Mouse (Mus musculus) testis, adult 2 months (tissue): ENCODE results near the gene Hal. TPM values are rescaled to one million over a fixed set of nuclear protein-coding genes. Genes with fewer than 3 reads are reported as not detected.

Experiments
- H3K27ac ChIP-seq: fragments of 200-500 bp; 2 replicates; pipeline ENCODE4 v1.5.1; 2012; ENCODE audit warnings: low read depth, low read length; ENCODE audit not compliant: control insufficient read depth, insufficient read depth
- H3K27me3 ChIP-seq: fragments of 200-500 bp; 2 replicates; pipeline ENCODE4 v1.6.1; 2012; ENCODE audit warnings: mild to moderate bottlenecking, low read length, moderate library complexity; ENCODE audit not compliant: control insufficient read depth, insufficient read depth
- H3K36me3 ChIP-seq: fragments of 200-500 bp; 2 replicates; pipeline ENCODE4 v1.6.1; 2012; ENCODE audit warnings: mild to moderate bottlenecking, low read length; ENCODE audit not compliant: control insufficient read depth, insufficient read depth
- H3K4me1 ChIP-seq: fragments of 200-500 bp; 2 replicates; pipeline ENCODE4 v1.6.1; 2012; ENCODE audit warnings: low read length; ENCODE audit not compliant: control insufficient read depth, insufficient read depth
- H3K4me3 ChIP-seq: fragments of 200-500 bp; 2 replicates; pipeline ENCODE4 v1.5.1; 2012; ENCODE audit warnings: low read depth, mild to moderate bottlenecking, low read length, moderate library complexity, mixed read lengths; ENCODE audit not compliant: control insufficient read depth
- CTCF ChIP-seq: fragments of 200-500 bp; IDR thresholded peaks from 2 replicates; pipeline ENCODE4 v1.5.1; 2012; ENCODE audit warnings: low read depth, mild to moderate bottlenecking, inconsistent platforms, low read length, moderate library complexity; ENCODE audit not compliant: control insufficient read depth, insufficient read depth, insufficient replicate concordance
- POLR2A ChIP-seq: fragments of 200-500 bp; IDR thresholded peaks from 2 replicates; pipeline ENCODE4 v1.6.1; 2012; ENCODE audit warnings: low read depth, mild to moderate bottlenecking, inconsistent platforms, low read length, moderate library complexity; ENCODE audit not compliant: control insufficient read depth
- polyA plus RNA-seq: library from polyadenylated mRNA; depleted of rRNA; stranded (reverse); fragments of >200 nt; gene quantifications from 2 replicates; pipeline ENCODE4 v1.2.3, GENCODE M21; 2012; rRNA removed

Gene Hal
- polyA plus RNA-seq, 1 experiment = 1.6 TPM

GRCm38 (mm10) chr10:93567066-93567465 is 78.5 kb downstream of the Hal start:
- Histone ChIP-seq H3K27me3 (no peaks in the 10 kb centered on the region), H3K4me3 (no peak overlapping the region), H3K36me3 (no peaks in the 10 kb centered on the region), H3K27ac (no peak overlapping the region), H3K4me1 (no peaks in the 10 kb centered on the region)
- no peak for TF ChIP-seq POLR2A
- no peak for TF ChIP-seq CTCF

GRCm38 (mm10) chr10:93567841-93568566 is 79.4 kb downstream of the Hal start:
- Histone ChIP-seq H3K4me1 (no peaks in the 10 kb centered on the region), H3K4me3 (no peak overlapping the region), H3K27me3 (no peaks in the 10 kb centered on the region), H3K27ac (no peak overlapping the region), H3K36me3 (no peaks in the 10 kb centered on the region)
- TF ChIP-seq POLR2A (no peak), CTCF (no peak)

GRCm38 (mm10) chr10:93568671-93569070 is 80.1 kb downstream of the Hal start:
- TF ChIP-seq POLR2A = no peak
- TF ChIP-seq CTCF = no peak
- H3K27me3 ChIP-seq = no peaks in the 10 kb centered on the region
- no peaks in the 10 kb centered on the region for H3K36me3 ChIP-seq
- H3K4me1 ChIP-seq = no peaks in the 10 kb centered on the region
- no peak overlapping the region for H3K27ac ChIP-seq
- no peak overlapping the region for H3K4me3 ChIP-seq

Other genes starting within 250 kb of the Hal start
- 2.2 and 2.9 TPM in 2 replicates for gene Elk3, start 177.6 kb upstream of the Hal start, polyA plus RNA-seq
- gene Lta4h, start 35.4 kb upstream of the Hal start, polyA plus RNA-seq = 15.6 and 16.8 TPM in 2 replicates
- gene Amdhd1, start 51.3 kb downstream of the Hal start, polyA plus RNA-seq = 0.07 TPM in 1 of 2 replicates, not detected in the other
- 125 and 137 TPM in 2 replicates for gene Ccdc38, start 51.9 kb downstream of the Hal start, polyA plus RNA-seq
- 65.2 and 67.0 TPM in 2 replicates for gene Snrpf, start 100.9 kb downstream of the Hal start, polyA plus RNA-seq
- gene Ntn4, start 151.9 kb downstream of the Hal start, polyA plus RNA-seq = 2.7 and 3.2 TPM in 2 replicates